Mouse (Mus musculus) small intestine, adult 2 months (tissue): ENCODE data around the gene Limch1.

Experiments used
- CTCF ChIP-seq: fragments of 200-500 bp; IDR thresholded peaks from 2 replicates; pipeline ENCODE4 v1.5.1; 2012; ENCODE audit warnings: low read depth, mild to moderate bottlenecking, control low read depth, inconsistent platforms, low read length, moderate library complexity, mixed read lengths; ENCODE audit not compliant: insufficient replicate concordance, insufficient read length; ENCODE audit errors: extremely low read depth
- POLR2A ChIP-seq: fragments of 200-500 bp; IDR thresholded peaks from 2 replicates; pipeline ENCODE4 v1.6.1; 2012; ENCODE audit warnings: low read depth, mild to moderate bottlenecking, control low read depth, inconsistent platforms, low read length, moderate library complexity

- no peak for TF ChIP-seq CTCF
- no peak for TF ChIP-seq POLR2A
Measured at GRCm38 (mm10) chr5:66703317-66704004, 42.2 kb upstream of the Limch1 start.
